Mouse (Mus musculus): ENCODE data around the gene Med29. TPM values are rescaled to one million over a fixed set of nuclear protein-coding genes. Genes with fewer than 3 reads are reported as not detected.
"Not testable (repeated sequence)": the region's sequence is repeated elsewhere in the genome, so short reads cannot be mapped to it uniquely, and the experiment has no call there.

The Med29 gene
- total RNA-seq, 4 experiments from 2014 or later, result 19.3 to 24.6 (median 20.5) TPM

DNA sequence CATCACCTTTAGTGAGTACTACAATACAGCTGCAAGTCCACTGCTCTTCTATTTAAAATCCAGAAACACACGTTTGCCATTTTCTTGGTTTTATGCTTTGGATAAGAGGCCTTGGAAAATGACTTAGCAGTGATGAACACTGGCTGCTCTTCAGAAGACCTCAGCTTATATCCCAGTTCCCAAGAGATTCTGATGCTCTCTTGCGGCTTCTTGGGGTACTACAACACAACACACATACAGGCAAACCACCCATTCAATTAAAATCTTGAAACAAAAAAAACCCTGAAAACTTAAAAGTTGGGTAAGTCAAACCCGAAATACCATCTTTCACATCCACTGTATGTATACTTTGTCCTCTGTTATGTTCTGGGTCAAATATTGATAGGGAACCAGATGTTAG is 5.5 kb upstream of the Med29 start:
- no peak for DNase-seq (ENCODE audit: low spot score in 2 of 2)

DNA sequence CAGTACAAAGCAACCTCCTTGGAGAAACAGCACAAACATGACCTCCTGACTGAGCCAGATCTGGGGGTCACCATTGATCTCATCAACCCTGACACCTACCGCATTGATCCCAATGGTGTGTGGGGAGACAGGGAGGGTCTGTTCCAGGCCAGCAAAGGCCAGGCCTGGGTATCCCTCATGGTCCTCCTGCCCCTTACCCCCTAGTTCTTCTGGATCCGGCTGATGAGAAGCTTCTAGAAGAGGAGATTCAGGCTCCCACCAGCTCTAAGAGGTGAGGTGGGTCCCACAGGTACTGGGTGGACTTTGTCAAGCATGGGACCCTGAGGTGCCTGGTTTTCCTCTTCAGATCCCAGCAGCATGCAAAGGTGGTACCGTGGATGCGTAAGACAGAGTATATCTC is 2.9 kb upstream of the Med29 start:
- no peak for DNase-seq (ENCODE audit: low spot score in 2 of 2)

DNA sequence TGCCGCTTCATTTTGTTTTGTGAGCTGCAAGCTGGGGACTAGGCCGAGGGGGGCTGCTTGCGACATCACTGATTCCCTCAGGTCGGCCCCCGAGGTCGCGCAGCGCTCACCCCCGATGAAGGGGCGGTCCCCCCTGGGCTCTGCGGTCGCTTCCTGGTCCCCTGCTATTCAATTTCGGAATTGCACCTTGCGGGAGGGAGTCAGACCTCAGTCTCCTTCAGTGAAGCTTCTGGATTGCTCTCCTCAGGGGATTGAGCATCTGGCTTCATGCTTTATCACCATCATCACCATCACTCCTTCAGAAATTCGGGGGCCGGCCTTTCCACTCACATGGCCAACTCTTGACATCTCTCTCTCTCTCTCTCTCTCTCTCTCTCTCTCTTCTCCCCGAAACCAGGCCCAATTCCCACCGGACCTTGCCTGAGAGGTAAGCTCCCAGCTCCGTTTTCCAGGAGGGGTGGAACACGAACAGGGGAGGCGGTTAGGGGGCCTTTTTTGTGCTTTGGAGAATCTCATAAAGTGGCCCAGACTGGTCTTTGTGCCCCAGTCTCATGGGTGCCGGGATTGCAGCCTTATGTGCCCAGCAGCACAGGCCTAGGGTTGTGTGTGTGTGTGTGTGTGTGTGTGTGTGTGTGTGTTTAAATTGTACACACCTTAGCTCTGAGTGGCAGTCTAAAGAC is 904 bp upstream of the Med29 start:
- DNase-seq (ENCODE audit: low spot score in 2 of 2), result no peak

DNA sequence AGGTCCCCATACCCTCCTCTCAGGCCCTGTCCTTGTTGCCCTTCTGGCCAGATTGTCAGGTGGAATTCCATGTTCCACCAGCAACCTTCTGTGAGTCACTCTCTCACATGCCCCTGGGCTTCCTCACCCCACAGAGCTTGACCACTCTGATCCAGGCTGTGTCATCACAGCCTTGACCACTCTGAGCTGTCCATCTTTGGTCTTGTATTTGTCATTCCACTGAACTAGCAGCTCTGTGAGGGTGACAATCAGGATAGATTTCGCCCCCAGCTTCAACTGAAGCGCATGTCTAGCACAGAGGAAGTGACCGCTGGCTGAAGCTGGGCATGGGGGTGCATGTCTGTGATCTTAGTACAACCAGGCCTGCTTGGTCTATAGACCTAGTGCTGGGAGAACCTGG is 2.2 kb downstream of the Med29 start:
- DNase-seq (ENCODE audit: low spot score in 2 of 2), result no peak

DNA sequence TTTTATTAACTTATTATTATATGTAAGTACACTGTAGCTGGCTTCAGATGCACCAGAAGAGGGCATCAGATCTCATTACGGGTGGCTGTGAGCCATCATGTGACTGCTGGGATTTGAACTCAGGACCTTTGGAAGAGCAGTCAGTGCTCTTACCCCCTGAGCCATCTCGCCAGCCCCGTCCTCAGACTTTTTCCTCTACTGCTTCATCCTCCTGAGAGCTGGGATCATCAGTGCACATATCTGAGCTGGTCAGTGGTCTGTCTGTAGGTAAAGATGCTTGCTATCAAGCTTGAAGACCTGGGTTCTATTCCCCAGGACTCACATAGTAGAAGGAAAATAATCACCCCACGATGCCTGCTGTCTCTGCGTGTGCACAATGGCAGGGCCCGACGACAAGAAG is 5.1 kb downstream of the Med29 start:
- DNase-seq (ENCODE audit: low spot score in 2 of 2), result not testable (repeated sequence)

DNA sequence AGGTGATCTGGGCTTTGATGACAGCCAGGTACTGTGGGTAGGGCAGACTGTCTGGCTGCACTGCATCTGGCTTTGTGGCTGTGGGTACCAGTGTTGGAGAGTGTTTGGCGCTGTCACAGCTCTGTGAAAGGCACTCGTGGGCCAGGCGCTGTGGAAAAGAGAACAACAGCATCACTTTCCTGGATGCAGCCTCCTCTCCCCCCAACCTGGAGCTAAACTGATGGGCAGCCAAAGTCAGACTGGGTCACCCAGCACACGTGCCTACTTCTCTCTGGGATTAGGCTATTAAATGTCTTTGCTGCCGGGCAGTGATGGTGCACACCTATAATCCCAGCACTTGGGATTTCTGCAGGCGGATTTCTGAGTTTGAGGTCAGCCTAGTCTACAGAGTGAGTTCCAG is 5.6 kb downstream of the Med29 start:
- not testable (repeated sequence) for DNase-seq (ENCODE audit: low spot score in 2 of 2)

DNA sequence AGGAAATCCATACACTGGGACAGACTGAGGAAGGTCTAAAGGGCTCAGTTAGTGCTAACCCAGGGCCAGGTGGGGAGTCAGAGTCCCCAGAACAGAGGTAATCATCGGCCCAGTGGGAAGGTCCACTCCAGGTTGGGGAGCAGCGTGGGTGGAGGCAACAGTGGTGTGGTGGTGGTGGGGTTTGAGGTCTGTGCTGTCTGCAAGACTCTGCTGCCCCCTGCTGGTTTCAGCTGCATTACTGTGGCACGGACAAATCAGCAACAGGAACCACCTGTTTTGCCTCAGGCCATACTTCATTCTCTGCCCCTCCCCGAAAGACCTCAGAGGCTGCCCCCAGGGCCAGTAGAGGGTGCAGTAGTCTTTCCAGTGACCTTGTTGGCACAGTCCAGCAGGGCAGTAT is 6.0 kb downstream of the Med29 start:
- peak; percentile 76 to 81 for DNase-seq (ENCODE audit: low spot score in 2 of 2)

DNA sequence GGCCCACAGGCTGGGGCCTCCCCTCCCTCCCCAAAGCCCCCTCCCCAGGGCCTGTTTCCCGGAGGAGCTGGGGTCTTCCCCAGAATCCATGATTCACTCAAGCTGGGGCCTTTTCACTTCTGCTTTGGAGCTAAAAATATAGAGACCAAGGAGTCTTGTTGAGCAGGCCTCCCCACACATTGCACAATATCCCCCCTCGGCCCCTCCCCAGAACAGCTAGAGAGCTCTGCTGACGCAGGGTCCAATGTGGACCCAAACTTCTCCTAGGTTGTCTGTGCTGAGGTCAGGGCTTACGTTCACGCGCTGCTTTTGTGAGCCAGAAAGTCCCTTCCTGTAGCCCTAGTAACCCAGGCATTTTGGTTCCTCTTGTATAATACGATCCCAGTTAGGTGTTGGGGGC is 6.5 kb downstream of the Med29 start:
- DNase-seq (ENCODE audit: low spot score in 2 of 2), result no peak

DNA sequence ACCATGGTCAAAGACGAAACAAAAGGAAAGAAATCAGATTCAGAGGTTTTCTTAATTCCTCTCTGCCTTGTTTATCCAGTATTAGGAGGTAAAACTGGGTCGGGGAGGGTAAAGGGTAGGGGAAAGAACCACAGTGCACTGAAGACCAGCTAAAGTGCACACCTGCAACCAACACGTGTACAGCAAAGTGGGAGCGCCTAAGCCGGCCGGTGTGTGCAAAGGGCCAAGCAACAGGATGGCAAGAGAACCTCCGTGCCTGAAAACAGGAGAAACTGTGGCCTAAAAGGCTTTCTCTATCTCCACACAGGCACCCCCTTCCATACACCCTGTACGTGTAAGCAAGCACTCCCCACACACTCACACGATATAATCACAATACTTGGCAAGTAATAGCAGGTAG is 7.3 kb downstream of the Med29 start:
- DNase-seq (ENCODE audit: low spot score in 2 of 2), result no peak

DNA sequence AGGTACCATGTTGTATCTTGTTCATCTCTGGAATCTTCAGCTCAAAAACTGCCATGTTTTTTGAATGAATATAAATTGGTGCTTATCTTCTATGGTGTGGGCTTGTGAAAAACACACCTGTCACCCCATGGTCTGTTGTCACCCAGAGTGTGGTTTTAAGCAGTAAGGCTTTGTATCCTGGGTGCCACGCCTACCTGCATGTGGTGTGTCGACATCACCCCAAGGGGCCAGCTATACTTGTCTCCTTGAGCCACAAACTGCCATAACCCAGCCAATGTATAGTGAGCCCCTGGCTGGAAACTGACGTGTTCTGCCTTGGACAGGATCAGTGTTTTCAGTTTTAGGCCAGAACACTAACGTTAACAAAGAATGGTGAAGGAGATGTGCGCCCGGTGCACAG is 8.3 kb downstream of the Med29 start:
- DNase-seq (ENCODE audit: low spot score in 2 of 2), result no peak

DNA sequence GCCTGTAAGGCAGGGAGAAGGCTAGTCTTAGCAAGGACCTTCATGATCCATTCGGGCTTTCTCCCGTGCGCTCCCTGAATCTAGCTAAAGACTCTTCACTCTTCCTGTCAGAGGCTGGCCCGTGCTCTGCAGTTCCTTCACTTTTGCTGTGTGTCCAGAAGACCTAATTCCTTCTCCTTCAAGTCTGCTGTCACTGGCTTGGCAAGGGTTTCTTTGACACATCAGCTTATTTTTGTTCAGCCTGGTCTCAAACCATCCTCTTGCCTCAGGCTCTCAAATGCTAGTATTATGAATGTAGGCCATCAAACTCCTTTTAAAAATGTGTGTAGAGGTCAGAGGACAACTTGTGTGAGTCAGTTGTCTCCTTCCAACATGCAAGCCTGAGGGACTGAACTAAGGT is 8.9 kb downstream of the Med29 start:
- no peak for DNase-seq (ENCODE audit: low spot score in 2 of 2)

DNA sequence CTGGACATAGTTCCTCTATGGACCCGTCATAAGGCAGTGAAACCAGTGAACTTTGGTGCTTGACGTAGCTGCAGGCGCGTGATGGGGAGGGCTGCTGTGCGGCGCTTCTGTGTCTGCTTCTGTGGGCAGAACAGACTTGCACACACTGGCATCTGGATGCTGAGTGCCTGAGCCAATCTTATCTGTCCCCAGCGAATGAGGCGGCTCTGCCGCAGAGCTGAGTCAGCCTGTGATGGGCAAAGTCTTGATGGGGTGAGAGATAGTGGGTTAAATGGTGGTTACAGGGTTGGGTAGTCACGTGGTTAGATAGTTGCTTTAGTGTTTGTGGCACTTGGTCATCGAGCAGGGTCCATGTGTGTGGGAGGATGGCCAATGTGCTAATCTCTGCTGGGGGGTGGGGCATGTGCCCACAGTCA is 9.5 kb downstream of the Med29 start:
- no peak for DNase-seq (ENCODE audit: low spot score in 2 of 2)

DNA sequence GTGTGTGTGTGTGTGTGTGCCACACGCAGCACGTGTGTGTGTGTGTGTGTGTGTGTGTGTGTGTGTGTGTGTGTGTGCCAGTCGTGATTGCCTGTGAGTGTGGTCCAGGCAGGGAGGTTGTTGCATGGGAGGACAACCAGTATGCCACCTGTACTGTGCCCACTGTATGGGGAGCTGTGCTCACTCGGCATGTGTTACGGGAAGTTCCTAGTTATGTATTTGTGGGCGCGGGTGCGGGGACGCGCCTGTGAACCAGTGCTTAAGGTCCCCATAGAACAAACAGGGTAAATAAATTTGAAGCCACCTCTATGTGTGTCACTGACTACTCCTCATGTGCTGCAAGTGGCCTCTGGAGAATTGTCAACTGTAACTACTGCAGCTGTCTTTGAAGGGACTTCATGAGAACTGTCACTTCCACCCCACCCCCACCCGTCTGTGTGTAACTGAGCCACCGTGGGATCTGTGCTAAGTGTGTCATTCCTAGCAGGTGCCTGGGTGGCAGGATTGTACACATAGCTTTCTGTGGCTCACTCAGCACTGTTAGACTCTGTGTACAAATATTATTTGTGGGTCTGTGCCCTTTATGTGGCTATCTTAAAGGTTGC is 10.1 kb downstream of the Med29 start:
- no peak for DNase-seq (ENCODE audit: low spot score in 2 of 2)

DNA sequence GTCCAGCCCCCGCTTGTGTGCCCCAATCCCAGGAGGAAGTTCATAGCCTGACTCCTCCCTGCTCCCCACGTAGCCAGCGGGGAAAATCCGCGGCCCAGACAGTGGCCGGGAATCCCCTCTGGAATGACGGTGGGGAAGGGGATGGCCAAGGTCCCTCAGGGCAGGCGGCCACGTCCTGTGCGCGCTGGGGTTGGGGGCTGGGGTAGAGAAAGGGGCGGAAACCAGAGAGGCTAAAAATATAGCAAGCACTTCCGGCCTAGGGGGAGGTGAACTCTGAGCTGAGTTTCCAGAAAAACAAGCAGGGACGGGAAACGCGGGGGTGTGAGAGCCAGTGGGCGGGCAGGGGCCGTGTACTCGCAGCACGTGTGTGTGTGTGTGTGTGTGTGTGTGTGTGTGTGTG is 10.6 kb downstream of the Med29 start:
- DNase-seq (ENCODE audit: low spot score in 2 of 2), result peak; percentile 80

DNA sequence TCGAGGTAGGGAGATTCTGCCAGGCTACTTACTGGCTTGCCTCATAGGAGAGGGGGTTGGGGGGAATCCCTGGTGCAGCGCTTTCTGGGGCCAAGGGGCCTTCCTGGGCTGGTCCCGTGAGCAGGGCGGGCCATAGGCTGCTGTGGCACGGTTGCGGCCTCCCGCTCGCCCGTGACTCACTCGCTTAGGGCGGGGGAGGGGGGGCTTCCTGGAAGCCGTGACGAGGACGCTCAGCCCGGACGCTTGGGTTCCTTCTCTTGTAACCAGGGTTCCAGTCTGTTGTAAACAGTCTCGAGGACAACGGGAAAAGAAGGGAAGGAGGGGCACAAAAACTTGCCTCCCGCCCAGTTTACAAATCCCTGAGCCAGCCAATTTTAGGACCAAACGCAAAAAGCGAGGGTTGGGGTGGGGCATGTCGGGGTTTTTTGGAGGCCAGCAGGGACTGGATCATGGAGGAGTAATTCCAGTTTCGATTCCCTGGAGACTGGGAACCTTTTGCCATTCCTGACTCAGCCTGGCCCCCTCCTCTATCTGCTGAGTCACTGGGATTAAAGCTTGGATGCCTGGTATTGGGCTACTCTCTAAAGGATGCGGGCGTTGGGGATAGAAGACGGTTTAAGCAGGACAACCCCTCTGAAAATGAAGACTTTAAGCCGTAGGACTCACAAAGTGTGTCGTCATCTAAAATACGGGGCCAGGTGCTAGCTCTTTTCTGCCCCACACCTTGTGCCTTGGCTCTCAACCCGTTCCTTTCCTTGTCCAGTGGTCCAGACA is 11.3 kb downstream of the Med29 start:
- peak; percentile 82 for DNase-seq (ENCODE audit: low spot score in 2 of 2)

DNA sequence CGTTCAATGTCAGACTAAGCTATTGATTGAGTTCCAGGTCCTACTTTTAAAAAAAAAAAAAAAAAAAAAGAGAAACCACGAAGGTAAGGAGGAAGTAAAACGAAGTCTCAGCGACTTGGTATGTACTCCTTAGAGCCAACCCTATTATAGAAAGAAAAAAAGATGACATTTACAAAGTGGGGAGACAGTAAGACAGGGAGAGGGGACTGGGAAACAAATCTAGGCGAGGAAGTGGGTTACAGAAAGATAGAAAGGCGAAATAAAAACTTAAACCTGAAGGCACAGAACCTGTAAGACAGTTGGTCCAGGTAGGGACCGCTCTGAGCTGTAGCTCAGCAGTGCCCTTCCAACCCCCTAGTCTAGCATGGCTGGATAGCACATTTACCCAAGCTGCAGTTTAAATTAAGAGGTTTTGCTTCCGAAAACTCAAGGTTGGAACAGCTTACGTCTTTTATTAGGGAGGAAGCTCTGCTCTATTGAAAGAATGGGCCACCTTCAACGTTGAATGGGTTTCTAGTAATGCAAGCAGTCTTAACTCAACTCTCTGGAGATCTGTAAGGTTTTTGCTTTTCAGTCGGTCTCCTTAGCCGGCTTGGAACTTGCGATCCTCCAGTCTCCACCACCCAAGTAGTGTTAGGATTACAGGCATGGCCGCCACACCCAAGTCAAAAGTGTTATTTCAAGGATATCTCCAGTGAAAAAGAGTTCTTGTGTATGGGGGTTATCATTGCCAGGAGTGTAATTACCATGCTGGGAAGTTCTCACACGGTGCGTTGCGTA is 12.1 kb downstream of the Med29 start, which contains the start of gene Zfp36:
Gene Zfp36 (minus strand): TSS at position 17 of the 780 bp plus-strand sequence.
- DNase-seq (ENCODE audit: low spot score in 2 of 2), result no peak

DNA sequence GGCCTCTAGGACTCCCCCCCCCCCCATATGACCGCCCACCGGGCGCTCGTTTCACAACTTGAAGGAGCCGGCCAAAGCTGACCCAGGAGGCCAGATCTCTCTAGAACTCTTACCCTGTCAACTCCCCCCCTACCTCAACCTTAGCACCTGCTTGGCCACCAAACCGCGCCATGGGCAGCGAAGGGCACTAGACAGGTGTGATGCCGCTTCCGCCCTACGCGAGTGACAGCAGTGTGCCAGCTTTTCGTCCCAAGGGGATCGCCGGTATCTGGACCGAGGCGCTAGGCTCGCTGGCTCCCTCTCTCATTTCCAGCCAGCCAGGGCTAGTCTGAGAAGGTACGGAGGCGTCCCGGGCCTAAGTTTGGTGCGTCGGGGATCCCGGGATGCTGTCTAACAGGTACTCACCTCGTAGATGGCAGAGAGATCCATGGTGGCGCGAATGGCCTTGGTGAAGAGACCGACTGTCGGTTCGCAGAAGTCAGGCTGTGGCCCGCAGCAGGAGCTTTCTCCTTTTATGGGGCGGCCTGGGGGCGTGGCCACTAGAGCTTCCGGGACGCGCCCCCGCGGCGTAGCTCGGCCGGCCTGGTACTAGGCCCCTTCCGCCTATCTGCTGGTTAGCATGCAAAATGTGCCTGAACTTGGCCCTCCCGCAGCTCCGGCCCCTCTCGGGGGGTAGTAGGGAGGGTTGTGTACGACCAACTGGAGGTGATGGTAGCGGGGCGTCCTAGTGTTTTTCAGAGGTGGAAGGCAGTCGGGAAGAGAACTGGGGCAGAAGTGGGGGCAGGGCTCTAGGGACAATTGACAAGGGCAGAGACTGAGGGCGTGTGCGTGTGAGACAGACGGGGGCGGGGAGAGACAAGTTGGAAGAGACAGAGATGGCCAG is 13.5 kb downstream of the Med29 start:
- peak; percentile 94 to 95 for DNase-seq (ENCODE audit: low spot score in 2 of 2)

DNA sequence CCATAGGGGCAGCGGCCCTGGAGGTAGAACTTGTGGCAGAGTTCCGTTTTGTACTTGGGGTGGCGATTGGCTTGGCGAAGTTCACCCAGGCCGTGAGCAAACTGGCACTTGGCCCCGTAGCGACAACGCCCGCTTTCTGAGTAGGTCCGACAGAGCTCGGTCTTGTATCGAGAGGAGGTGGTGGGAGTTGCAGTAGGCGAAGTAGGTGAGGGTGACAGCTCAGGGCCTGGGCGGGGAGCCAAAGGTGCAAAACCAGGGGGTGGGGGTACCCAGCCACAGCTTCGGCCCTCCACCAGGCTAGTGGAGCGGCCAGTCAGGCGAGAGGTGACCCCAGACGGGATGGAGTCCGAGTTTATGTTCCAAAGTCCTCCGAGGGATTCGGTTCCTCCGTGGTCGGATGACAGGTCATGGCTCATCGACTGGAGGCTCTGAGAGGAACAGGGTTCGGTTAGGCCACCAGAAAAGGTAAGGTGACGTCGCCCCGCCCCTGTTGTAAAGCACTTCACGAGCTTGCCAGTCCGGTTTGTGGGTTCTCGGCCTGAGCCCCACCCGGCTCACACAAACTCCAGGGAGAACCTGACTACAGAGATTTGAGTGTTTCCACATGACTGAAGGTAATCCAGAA is 14.3 kb downstream of the Med29 start:
- DNase-seq (ENCODE audit: low spot score in 2 of 2), result peak; percentile 57 to 67

DNA sequence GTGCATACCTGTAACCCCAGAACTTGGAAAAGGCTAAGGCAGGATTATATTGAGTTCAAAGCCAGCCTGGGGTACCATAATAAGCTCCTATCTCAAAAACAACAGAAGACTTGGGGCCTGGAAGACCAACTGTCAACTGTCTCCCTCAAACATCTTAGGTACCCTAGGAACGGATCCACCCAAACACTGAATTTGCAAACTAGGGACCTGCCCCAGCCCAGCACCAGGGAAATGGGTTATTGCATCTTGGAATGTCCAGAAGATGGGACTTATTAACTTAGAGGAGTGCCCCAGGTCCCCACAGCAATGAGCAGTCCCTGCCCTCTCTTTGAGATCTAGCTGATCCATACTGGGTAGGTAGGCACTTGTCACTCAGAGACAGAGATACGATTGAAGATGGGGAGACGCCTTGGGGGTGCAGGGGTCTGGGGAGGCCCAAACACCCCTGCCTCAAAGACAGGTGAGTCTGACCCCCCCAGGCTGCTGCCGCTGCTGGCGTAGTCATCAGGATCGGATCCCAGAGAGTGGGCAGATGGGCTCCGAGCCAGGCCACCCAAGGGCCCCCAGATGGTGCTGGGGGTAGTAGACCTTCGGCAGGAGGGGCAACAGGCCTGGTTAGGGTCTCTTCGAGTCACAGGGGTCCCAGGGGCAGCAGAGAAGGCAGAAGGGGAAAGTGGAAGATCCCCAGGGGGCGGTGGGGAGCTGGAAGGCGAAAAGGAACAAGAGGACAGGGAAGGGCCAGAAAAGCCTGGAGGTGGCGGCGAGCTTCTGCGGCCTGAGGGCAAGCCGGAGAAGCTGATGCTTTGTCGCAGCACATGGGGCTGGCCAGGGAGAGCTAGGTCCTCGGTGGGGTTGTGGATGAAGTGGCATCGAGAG is 15.1 kb downstream of the Med29 start:
- DNase-seq (ENCODE audit: low spot score in 2 of 2), result no peak

Measured in gastrocnemius, adult 8-10 months (tissue).